Mouse (Mus musculus) brain, embryonic 14.5 days (tissue): ENCODE measurements around the gene Rhob.

Source experiments
- CTCF ChIP-seq: fragments of 200-500 bp; IDR thresholded peaks from 2 replicates; pipeline ENCODE4 v1.5.1; 2012; ENCODE audit warnings: inconsistent platforms, mild to moderate bottlenecking, moderate library complexity, borderline replicate concordance; ENCODE audit not compliant: insufficient read depth, insufficient read length; ENCODE audit errors: extremely low read depth
- POLR2A ChIP-seq: fragments of 200-500 bp; IDR thresholded peaks from 2 replicates; pipeline ENCODE4 v1.6.1; 2012; ENCODE audit warnings: mild to moderate bottlenecking, inconsistent platforms, borderline replicate concordance; ENCODE audit not compliant: poor library complexity, insufficient read depth, insufficient read length, severe bottlenecking; ENCODE audit errors: extremely low read depth

- TF ChIP-seq CTCF (no peak), POLR2A (no peak)
Measured at GRCm38 (mm10) chr12:8469742-8470494, 29.9 kb downstream of the Rhob start.
